Mouse (Mus musculus) splenic B cell, adult 2 months (primary cell): ENCODE results near the gene Elavl3.
"Not testable (repeated sequence)": the region's sequence is repeated elsewhere in the genome, so short reads cannot be mapped to it uniquely, and the experiment has no call there.

Source experiments
- DNase-seq: peaks from one replicate; pipeline ENCODE4 v3.0.0-alpha.2; 2011; ENCODE audit warnings: low read depth, low spot score
- H3K27me3 ChIP-seq: 2 replicates; pipeline ENCODE4 v1.6.1; 2012; ENCODE audit warnings: mild to moderate bottlenecking, low read length, moderate library complexity, mixed read lengths; ENCODE audit not compliant: control insufficient read depth, poor library complexity, insufficient read depth, severe bottlenecking
- H3K36me3 ChIP-seq: 2 replicates; pipeline ENCODE4 v1.6.1; 2012; ENCODE audit warnings: mild to moderate bottlenecking, low read length, moderate library complexity, mixed read lengths; ENCODE audit not compliant: control insufficient read depth, poor library complexity, insufficient read depth, severe bottlenecking

The Elavl3 gene

GRCm38 (mm10) chr9:22051958-22052254 is at the start of gene Elavl3:
TSS of gene Elavl3 (minus strand) at chr9:22052023.
- Histone ChIP-seq H3K36me3 (no peaks in the 10 kb centered on the region; the same call in 1 of the 2 replicates), H3K27me3 (no peaks in the 10 kb centered on the region)
- no peak for DNase-seq

- H3K27me3 ChIP-seq = no peaks in the 10 kb centered on the region
- no peaks in the 10 kb centered on the region for H3K36me3 ChIP-seq
- DNase-seq = no peak
Measured at GRCm38 (mm10) chr9:22099922-22100321, 48.1 kb upstream of the Elavl3 start.

- Histone ChIP-seq H3K27me3 (no peaks in the 10 kb centered on the region), H3K36me3 (no peaks in the 10 kb centered on the region)
- DNase-seq = no peak
Measured at GRCm38 (mm10) chr9:22098993-22099696, 47.3 kb upstream of the Elavl3 start, which contains the start of gene Cnn1. TSS of gene Cnn1 (plus strand) at chr9:22099216.

GRCm38 (mm10) chr9:22095854-22096307 is 44.1 kb upstream of the Elavl3 start:
- peak; percentile 91 for DNase-seq
- Histone ChIP-seq H3K36me3 (no peaks in the 10 kb centered on the region), H3K27me3 (no peaks in the 10 kb centered on the region)

GRCm38 (mm10) chr9:22092746-22093145 is 40.9 kb upstream of the Elavl3 start:
- H3K36me3 ChIP-seq = no peaks in the 10 kb centered on the region
- DNase-seq = no peak

GRCm38 (mm10) chr9:22089986-22090385 is 38.2 kb upstream of the Elavl3 start:
- DNase-seq = no peak
- H3K27me3 ChIP-seq = no peaks in the 10 kb centered on the region
- no peaks in the 10 kb centered on the region for H3K36me3 ChIP-seq

More at GRCm38 (mm10) chr9:22092746-22093145, 40.9 kb upstream of the Elavl3 start:
- H3K27me3 ChIP-seq = no peaks in the 10 kb centered on the region

GRCm38 (mm10) chr9:22089281-22089680 is 37.5 kb upstream of the Elavl3 start:
- no peaks in the 10 kb centered on the region for H3K36me3 ChIP-seq
- no peak for DNase-seq
- H3K27me3 ChIP-seq = no peaks in the 10 kb centered on the region

GRCm38 (mm10) chr9:22087034-22087618 is 35.3 kb upstream of the Elavl3 start:
- no peak for DNase-seq
- H3K36me3 ChIP-seq = no peaks in the 10 kb centered on the region
- H3K27me3 ChIP-seq = no peaks in the 10 kb centered on the region

GRCm38 (mm10) chr9:22086012-22086411 is 34.2 kb upstream of the Elavl3 start:
- no peaks in the 10 kb centered on the region for H3K36me3 ChIP-seq
- H3K27me3 ChIP-seq = no peaks in the 10 kb centered on the region
- no peak for DNase-seq

GRCm38 (mm10) chr9:22085022-22085834 is 33.4 kb upstream of the Elavl3 start, which contains the start of gene Ecsit:
TSS of gene Ecsit (minus strand) at chr9:22085438.
- H3K27me3 ChIP-seq = no peaks in the 10 kb centered on the region
- no peaks in the 10 kb centered on the region for H3K36me3 ChIP-seq
- peak; percentile 95 for DNase-seq

- DNase-seq = no peak
Measured at GRCm38 (mm10) chr9:22084667-22085021, 32.8 kb upstream of the Elavl3 start.

GRCm38 (mm10) chr9:22076223-22076622 is 24.4 kb upstream of the Elavl3 start:
- no peaks in the 10 kb centered on the region for H3K27me3 ChIP-seq
- DNase-seq = no peak
- H3K36me3 ChIP-seq = peaks cover 2% of the 10 kb centered on the region; the same call in 1 of the 2 replicates

More at GRCm38 (mm10) chr9:22084667-22085021, 32.8 kb upstream of the Elavl3 start:
- Histone ChIP-seq H3K27me3 (no peaks in the 10 kb centered on the region), H3K36me3 (no peaks in the 10 kb centered on the region)

- H3K36me3 ChIP-seq, DNase-seq: not testable (repeated sequence)
Measured at GRCm38 (mm10) chr9:22075778-22076177, 24.0 kb upstream of the Elavl3 start.

GRCm38 (mm10) chr9:22072276-22072675 is 20.5 kb upstream of the Elavl3 start:
- peaks cover 2% of the 10 kb centered on the region; the same call in 1 of the 2 replicates for H3K36me3 ChIP-seq
- no peaks in the 10 kb centered on the region for H3K27me3 ChIP-seq
- DNase-seq = no peak

More at GRCm38 (mm10) chr9:22075778-22076177, 24.0 kb upstream of the Elavl3 start:
- not testable (repeated sequence) for H3K27me3 ChIP-seq
